Mouse (Mus musculus) lung, embryonic 14.5 days (tissue): ENCODE data around the gene Sirt4. TPM values are rescaled to one million over a fixed set of nuclear protein-coding genes. Genes with fewer than 3 reads are reported as not detected.

Experiments
- ATAC-seq: fragments of 200-750 bp; cut with Nextera tagmentation; 2 replicates; pipeline ENCODE4 v1.8.0; 2017; ENCODE audit warnings: mild to moderate bottlenecking, moderate TSS enrichment, moderate library complexity; ENCODE audit not compliant: insufficient read depth
- DNase-seq: peaks from one replicate; pipeline ENCODE4 v3.0.0-alpha.2; 2015
- H3K27ac ChIP-seq: fragments of 300-500 bp; sonication (generic); 2 replicates; pipeline ENCODE4 v1.5.1; 2014; ENCODE audit warnings: low read depth, mild to moderate bottlenecking, moderate library complexity
- H3K27me3 ChIP-seq: fragments of 300-500 bp; sonication (generic); 2 replicates; pipeline ENCODE4 v1.6.1; 2014; ENCODE audit warnings: low read length, control low read depth; ENCODE audit not compliant: insufficient read depth
- H3K36me3 ChIP-seq: fragments of 300-500 bp; sonication (generic); 2 replicates; pipeline ENCODE4 v1.6.1; 2014; ENCODE audit warnings: control low read depth; ENCODE audit not compliant: insufficient read depth
- H3K4me1 ChIP-seq: fragments of 300-500 bp; sonication (generic); 2 replicates; pipeline ENCODE4 v1.6.1; 2014; ENCODE audit warnings: antibody characterized with exemption, control low read depth; ENCODE audit not compliant: insufficient read depth
- H3K4me2 ChIP-seq: fragments of 300-500 bp; sonication (generic); 2 replicates; pipeline ENCODE4 v1.6.1; 2014; ENCODE audit warnings: mild to moderate bottlenecking
- H3K4me3 ChIP-seq: fragments of 300-500 bp; sonication (generic); 2 replicates; pipeline ENCODE4 v1.5.1; 2014; ENCODE audit warnings: low read depth, low read length
- H3K9ac ChIP-seq: fragments of 300-500 bp; sonication (generic); 2 replicates; pipeline ENCODE4 v1.6.1; 2014
- H3K9me3 ChIP-seq: fragments of 300-500 bp; sonication (generic); 2 replicates; pipeline ENCODE4 v1.6.1; 2016; ENCODE audit warnings: low read depth, low read length, control low read depth
- CTCF ChIP-seq: IDR thresholded peaks from 2 replicates; pipeline ENCODE4 v1.5.1; 2016; ENCODE audit warnings: antibody characterized with exemption, low read depth
- WGBS: fragments of 180-500 bp; shearing (Covaris S2); extraction: QIAGEN DNeasy Blood & Tissue Kit; methylation state at CpG from one replicate; pipeline ENCODE4 v1.1.7; 2014; 5-methylcytosine and 5-hydroxymethylcytosine counted together
- polyA plus RNA-seq: library from polyadenylated mRNA; unstranded; fragments of >200 nt; fragmentation: Nextera tagmentation; extraction: Ambion mirVana; gene quantifications from 2 replicates; pipeline ENCODE4 v1.2.1, GENCODE M21; 2014

The Sirt4 gene
- polyA plus RNA-seq, 1 experiment from 2014 or later: 23.9 TPM

DNA sequence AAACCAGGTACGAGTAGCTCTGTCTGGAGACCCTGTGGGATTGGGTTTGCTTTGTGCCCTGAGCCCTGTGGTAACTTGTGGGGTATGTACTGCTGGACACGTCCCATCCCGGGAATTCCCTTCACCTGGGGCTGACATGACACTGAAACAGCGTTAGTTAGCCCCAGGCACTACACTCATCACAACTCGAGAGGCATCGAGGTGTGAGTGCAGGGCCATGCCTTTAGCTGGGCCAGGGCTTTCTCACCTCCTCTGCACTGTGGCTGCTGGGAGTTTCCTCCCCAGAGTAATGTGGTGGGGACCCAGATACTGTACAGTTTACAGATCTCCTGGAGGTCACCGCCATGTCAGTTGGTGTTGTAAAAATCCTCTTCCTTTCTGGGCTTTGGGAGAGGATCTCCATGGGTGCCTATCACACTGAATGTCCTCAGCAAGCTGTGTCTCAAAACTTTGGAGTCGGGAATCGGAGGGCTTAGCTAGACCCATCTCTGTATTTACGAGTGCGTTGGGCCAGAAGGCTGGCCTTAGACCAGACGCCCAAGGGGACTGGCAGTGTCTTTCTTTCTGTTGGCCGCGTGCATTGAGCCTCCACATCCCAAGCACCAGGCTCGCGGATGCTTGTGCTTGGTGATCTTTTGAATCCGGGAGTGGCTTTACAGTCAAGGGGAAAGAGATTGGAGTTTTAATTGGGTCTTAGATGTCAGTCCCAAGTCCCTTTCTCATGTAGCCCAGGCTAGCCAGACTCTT is 42.1 kb upstream of the Sirt4 start:
- H3K4me3 ChIP-seq: no peak overlapping the region
- 87% methylated on average over 17 of the region's 17 CpGs for WGBS
- TF ChIP-seq CTCF: no peak
- ATAC-seq (no peak), DNase-seq (no peak)
- no peak overlapping the region for H3K9ac ChIP-seq
- no peaks in the 10 kb centered on the region for H3K36me3 ChIP-seq
- no peaks in the 10 kb centered on the region for H3K27me3 ChIP-seq
- H3K9me3 ChIP-seq: no peaks in the 10 kb centered on the region
- H3K4me2 ChIP-seq: no peak overlapping the region
- peaks cover 54% of the 10 kb centered on the region for H3K4me1 ChIP-seq
- H3K27ac ChIP-seq: no peak overlapping the region; the same call in 1 of the 2 replicates

DNA sequence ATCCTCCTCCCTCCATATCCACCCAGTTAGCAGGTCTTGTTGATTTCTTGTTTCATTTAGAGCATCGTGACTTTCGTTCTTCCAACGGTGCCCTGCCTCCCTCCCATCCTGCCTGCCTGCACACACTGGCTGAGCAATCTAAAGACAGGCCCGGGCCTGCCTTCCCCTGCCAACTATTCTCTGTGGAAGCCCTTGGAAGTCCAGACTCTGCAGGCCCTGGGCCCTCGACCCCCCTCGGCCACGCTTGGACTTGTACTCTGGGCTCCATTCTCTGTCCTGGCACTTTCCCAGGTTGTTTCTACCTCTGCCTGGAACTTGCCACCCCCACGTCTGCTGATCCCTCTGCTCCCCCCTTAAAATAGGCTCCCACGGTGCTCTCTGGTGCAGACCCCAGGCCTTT is 41.4 kb upstream of the Sirt4 start:
- H3K9ac ChIP-seq: 0 out of 2 replicates have a peak overlapping the region, but pooled peaks have one; percentile 13
- 73% methylated on average over 9 of the region's 9 CpGs for whole genome bisulfite sequencing
- no peak overlapping the region for H3K4me2 ChIP-seq
- no peak overlapping the region for H3K27ac ChIP-seq
- H3K4me3 ChIP-seq: no peak overlapping the region
- DNase-seq (no peak), ATAC-seq (no peak)
- no peak for TF ChIP-seq CTCF
- H3K4me1 ChIP-seq: peaks cover 47% of the 10 kb centered on the region
- no peaks in the 10 kb centered on the region for H3K9me3 ChIP-seq
- H3K36me3 ChIP-seq: no peaks in the 10 kb centered on the region
- H3K27me3 ChIP-seq: no peaks in the 10 kb centered on the region

DNA sequence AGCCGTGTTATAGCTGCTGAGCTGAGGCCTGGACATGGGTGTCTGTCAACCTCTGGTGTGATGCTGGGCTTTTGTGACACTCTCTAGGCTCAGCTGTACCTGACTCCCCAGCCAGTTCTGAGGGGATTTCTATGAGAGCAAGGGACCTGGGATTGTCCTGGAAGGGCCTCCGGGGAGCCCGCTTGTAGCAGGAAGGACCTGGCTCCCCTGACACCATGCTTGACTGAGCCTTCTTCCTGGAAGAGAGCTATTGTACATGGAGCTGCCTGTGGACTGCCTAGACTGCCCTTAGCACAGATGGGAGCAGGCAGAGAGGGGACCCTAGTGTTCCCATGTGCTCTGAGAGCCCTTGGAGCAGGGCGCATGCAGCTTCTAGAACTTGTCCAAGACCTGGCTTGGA is 40.9 kb upstream of the Sirt4 start:
- ATAC-seq: no peak
- no peaks in the 10 kb centered on the region for H3K27me3 ChIP-seq

DNA sequence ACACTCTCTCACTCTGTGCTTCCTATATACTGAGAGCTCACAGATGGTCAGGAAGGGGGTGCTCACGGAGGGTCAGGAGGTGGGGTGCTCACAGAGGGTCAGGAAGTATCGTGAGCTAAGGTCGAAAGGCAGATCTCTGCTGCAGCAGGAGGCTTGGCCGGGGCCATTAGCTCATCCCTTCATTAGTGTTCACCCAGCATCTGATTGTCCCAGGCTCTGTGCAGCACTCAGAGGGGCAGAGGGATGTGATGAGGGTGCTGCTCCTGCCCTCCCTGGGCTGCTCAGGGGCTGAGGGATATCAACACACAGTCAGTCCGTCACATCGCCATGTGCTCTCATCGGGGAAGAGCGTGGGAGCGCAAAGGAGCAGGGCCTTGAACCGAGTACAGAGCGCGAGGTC is 39.9 kb upstream of the Sirt4 start:
- WGBS: 25% methylated on average over 12 of the region's 12 CpGs
- no peak overlapping the region for H3K4me3 ChIP-seq
- H3K36me3 ChIP-seq: no peaks in the 10 kb centered on the region
- peak overlapping the region; percentile 48 for H3K4me2 ChIP-seq
- ATAC-seq: peak; percentile 22; the same call in 1 of the 2 replicates
- no peaks in the 10 kb centered on the region for H3K9me3 ChIP-seq
- peak overlapping the region; percentile 74 for H3K27ac ChIP-seq
- no peak for TF ChIP-seq CTCF
- peak overlapping the region; percentile 37; the same call in 1 of the 2 replicates for H3K9ac ChIP-seq
- peaks cover 33% of the 10 kb centered on the region for H3K4me1 ChIP-seq
- no peaks in the 10 kb centered on the region for H3K27me3 ChIP-seq
- DNase-seq: no peak

More for the DNA sequence above, 40.9 kb upstream of the Sirt4 start:
- Histone ChIP-seq H3K9ac (no peak overlapping the region), H3K36me3 (no peaks in the 10 kb centered on the region), H3K27ac (no peak overlapping the region), H3K9me3 (no peaks in the 10 kb centered on the region), H3K4me2 (no peak overlapping the region), H3K4me3 (no peak overlapping the region), H3K4me1 (peaks cover 42% of the 10 kb centered on the region)
- DNase-seq: no peak
- no peak for TF ChIP-seq CTCF
- WGBS: 84% methylated on average over 4 of the region's 4 CpGs

DNA sequence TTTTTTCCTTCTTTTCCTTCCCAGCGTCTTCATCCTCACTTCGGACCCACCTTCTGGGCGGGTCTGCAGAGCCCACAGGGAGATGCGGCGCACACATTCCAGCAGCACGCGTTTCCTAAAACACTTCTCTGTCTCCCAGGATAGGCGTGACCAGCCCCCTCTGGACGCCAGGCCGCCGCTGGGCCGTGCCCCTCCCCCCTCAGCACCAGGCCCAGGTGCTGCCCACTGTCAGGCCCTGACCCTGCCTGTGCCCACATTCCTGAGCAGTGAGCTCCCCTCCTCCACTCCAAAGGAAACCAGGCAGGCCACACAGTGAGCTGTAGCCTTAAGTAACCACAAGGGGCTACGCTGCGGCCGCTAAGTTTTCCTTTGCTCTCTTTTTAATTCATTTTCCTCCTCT is 39.4 kb upstream of the Sirt4 start:
- Histone ChIP-seq H3K27me3 (no peaks in the 10 kb centered on the region), H3K9me3 (no peaks in the 10 kb centered on the region), H3K36me3 (no peaks in the 10 kb centered on the region), H3K4me2 (peak overlapping the region; percentile 48), H3K4me1 (peaks cover 28% of the 10 kb centered on the region), H3K4me3 (no peak overlapping the region), H3K9ac (peak overlapping the region; percentile 37; the same call in 1 of the 2 replicates), H3K27ac (peak overlapping the region; percentile 74)
- peak; percentile 66 for TF ChIP-seq CTCF
- DNase-seq: peak; percentile 75
- WGBS: 6% methylated on average over 15 of the region's 15 CpGs
- ATAC-seq: peak; percentile 73

DNA sequence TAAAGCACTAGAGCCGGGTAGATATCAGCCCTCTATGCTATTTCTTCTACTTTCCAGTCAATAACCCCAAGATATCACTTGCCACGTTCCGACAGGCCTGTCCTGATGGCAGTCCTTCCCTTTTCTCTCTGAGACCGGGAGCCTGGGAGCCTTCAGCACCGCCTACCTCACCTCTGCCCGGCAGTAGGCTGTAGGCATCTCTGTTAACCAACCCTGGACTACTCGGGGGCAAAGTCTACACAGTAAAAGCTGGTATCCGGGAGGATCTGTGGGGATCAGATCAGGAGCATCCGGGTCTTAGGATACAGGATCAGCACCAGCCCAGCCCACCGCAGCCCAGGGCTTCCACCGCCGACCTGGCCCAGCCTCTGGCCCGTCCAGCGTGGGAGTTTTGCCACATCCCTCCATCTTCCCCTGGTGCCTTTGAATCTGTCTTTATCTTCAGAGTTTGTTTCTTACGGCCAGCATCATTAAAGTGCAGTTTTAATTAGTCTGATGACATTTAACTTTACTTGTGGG is 38.5 kb upstream of the Sirt4 start:
- ATAC-seq: no peak
- Histone ChIP-seq H3K4me3 (no peak overlapping the region), H3K4me1 (peaks cover 24% of the 10 kb centered on the region), H3K36me3 (0 out of 2 replicates have a peak, but pooled peaks cover 3% of the 10 kb centered on the region), H3K27ac (peak overlapping the region; percentile 78), H3K9ac (no peak overlapping the region), H3K9me3 (no peaks in the 10 kb centered on the region), H3K4me2 (no peak overlapping the region), H3K27me3 (no peaks in the 10 kb centered on the region)
- WGBS: 56% methylated on average over 15 of the region's 15 CpGs
- no peak for TF ChIP-seq CTCF
- no peak for DNase-seq

DNA sequence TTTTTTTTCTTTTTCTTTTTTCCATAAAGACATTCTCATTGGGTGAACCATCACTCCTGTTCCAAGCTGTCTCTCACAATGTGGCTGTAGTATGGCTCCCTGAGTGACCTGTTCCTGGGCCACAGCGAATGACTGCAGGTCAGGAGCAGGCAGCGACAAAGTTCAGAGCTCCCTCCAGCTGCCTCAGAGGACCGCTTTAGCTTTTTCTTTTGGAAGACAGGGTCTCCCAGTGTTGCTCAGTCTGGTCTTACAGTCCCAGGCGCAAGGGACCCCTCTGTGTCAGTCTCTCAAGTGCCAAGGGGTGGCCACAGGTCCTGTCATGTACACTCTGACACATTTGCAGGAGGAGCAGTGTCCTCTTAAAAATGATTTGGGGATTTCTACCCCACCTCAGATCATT is 38.0 kb upstream of the Sirt4 start:
- Histone ChIP-seq H3K4me1 (peaks cover 24% of the 10 kb centered on the region), H3K27me3 (no peaks in the 10 kb centered on the region), H3K9me3 (no peaks in the 10 kb centered on the region), H3K4me3 (no peak overlapping the region), H3K36me3 (0 out of 2 replicates have a peak, but pooled peaks cover 5% of the 10 kb centered on the region), H3K4me2 (no peak overlapping the region), H3K27ac (peak overlapping the region; percentile 78), H3K9ac (no peak overlapping the region)
- DNase-seq (no peak), ATAC-seq (no peak)
- whole genome bisulfite sequencing: 80% methylated on average over 4 of the region's 4 CpGs
- TF ChIP-seq CTCF: no peak
